Mouse (Mus musculus) left cerebral cortex, adult 18-20 months (tissue): ENCODE results near the gene Klhl30. TPM values are rescaled to one million over a fixed set of nuclear protein-coding genes. Genes with fewer than 3 reads are reported as not detected.

Experiments used
- DNase-seq, 2 experiments: peaks; one replicate each; pipeline ENCODE4 v3.0.0; 2021 to 2022; ENCODE audit warnings: low spot score in 2 of 2, mixed read lengths in 1 of 2
- long read RNA-seq, 2 experiments: library from polyadenylated mRNA; stranded (forward); transcript quantifications; one replicate each; pipeline ENCODE4 v2.0.0; 2021
- total RNA-seq, 2 experiments: library from RNA; stranded (reverse); gene quantifications; 2 replicates each; pipeline ENCODE4 v1.2.3; 2021

Klhl30 gene
- under 1 TPM; 0.26 to 0.30 TPM for total RNA-seq
- long read RNA-seq, experiment 1 = 0 reads
- long read RNA-seq, experiment 2 = 0 reads

GRCm38 (mm10) chr1:91350841-91351240, at the start of gene Klhl30:
Klhl30 (plus strand) TSS chr1:91351016.
- DNase-seq = no peak

- no peak for DNase-seq
These were observed 49.5 kb upstream of the Klhl30 start for GRCm38 (mm10) chr1:91301206-91301920.

GRCm38 (mm10) chr1:91302021-91302420, 48.8 kb upstream of the Klhl30 start:
- no peak for DNase-seq

- no peak for DNase-seq
These were observed 46.2 kb upstream of the Klhl30 start for GRCm38 (mm10) chr1:91304621-91305020.

- no peak for DNase-seq
These were observed 41.3 kb upstream of the Klhl30 start for GRCm38 (mm10) chr1:91309366-91310085.

GRCm38 (mm10) chr1:91312273-91312672, 38.5 kb upstream of the Klhl30 start:
- DNase-seq = no peak

GRCm38 (mm10) chr1:91313251-91313650, 37.6 kb upstream of the Klhl30 start:
- DNase-seq = no peak

- no peak for DNase-seq
These were observed 33.2 kb upstream of the Klhl30 start for GRCm38 (mm10) chr1:91317656-91318055.

GRCm38 (mm10) chr1:91321760-91322438, 28.9 kb upstream of the Klhl30 start, which contains the start of gene Espnl:
Espnl (plus strand) TSS chr1:91322075.
- no peak for DNase-seq

GRCm38 (mm10) chr1:91324646-91325045, 26.2 kb upstream of the Klhl30 start:
- DNase-seq = no peak

GRCm38 (mm10) chr1:91325488-91326042, 25.3 kb upstream of the Klhl30 start:
- DNase-seq = no peak

- DNase-seq = peak; percentile 25 to 56
These were observed 18.7 kb upstream of the Klhl30 start for GRCm38 (mm10) chr1:91332102-91332501.

GRCm38 (mm10) chr1:91333582-91333981, 17.2 kb upstream of the Klhl30 start:
- DNase-seq = no peak

GRCm38 (mm10) chr1:91337355-91337754, 13.5 kb upstream of the Klhl30 start:
- DNase-seq = no peak

GRCm38 (mm10) chr1:91344001-91344400, 6.8 kb upstream of the Klhl30 start:
- peak; percentile 29 to 38 for DNase-seq

GRCm38 (mm10) chr1:91344921-91345685, 5.7 kb upstream of the Klhl30 start:
- peak; percentile 17 to 20 for DNase-seq

GRCm38 (mm10) chr1:91346892-91347291, 3.9 kb upstream of the Klhl30 start:
- peak; percentile 52 to 72 for DNase-seq

GRCm38 (mm10) chr1:91351249-91351648, 433 bp downstream of the Klhl30 start:
- DNase-seq = no peak

GRCm38 (mm10) chr1:91352277-91352676, 1.5 kb downstream of the Klhl30 start:
- peak in 1 of 2 experiments; percentile 29 for DNase-seq

GRCm38 (mm10) chr1:91356105-91356504, 5.3 kb downstream of the Klhl30 start:
- DNase-seq = no peak

GRCm38 (mm10) chr1:91362113-91362512, 11.3 kb downstream of the Klhl30 start:
- no peak for DNase-seq
